ENCODE assay signal across 9 mouse cellular contexts in the genomic region with DNA sequence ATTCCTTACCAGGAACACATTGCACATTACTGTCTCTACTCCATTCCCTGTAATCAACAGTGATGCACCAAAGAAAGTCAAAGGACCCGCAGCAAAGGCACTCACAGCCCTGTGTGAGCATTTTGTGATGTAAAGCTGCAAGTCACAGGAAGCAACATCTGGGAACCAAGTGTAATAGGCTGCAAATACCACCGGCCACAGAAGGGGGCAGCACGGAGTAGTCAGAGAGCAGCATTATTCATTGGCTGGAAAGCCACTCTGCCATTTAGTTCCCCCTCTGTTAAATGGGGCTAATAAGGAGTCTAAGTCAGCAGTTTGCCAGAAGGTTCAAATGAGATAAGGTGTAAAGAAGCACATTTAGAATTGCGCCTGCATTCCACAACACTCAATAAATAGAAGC.
A peak's percentile ranks its signal among the peaks of the same experiment; 100 is the strongest.
DNase-seq lines count a peak whose midpoint lies in the region; ATAC-seq and TF ChIP-seq lines count a peak whose summit lies in the region.
"Had no signal": no experiment of that assay in that cellular context is flagged by ENCODE, and none has a peak within 500 bp of the region (broad histone marks: within the 10 kb centered on the region; RNA-seq: fewer than 3 reads in every experiment).

No protein-coding gene starts in this region.

- intact Hi-C loops in heart, postnatal 14 days (cut with DNase I), result no loop called here

- no peak for ATAC-seq in erythroid progenitor cell, adult 5-6 weeks (replicated peaks; ENCODE audit: low FRiP score, poor library complexity, severe bottlenecking)

- no peak overlapping the region for H3K27ac ChIP-seq in cortical plate, adult 2 months (ENCODE audit: insufficient read depth, low read length)
- H3K27ac ChIP-seq: limb, embryonic 15.5 days had no signal

- DNase-seq in heart, postnatal 14 days, result peak; percentile 14 to 21
- DNase-seq in heart, adult 11 months, result no peak
- peak; percentile 14 to 23 for DNase-seq in right cerebral cortex, adult 2 months (ENCODE audit: low spot score in 2 of 2)
- no peak for DNase-seq in right cerebral cortex, postnatal 25 days
- DNase-seq in retina, embryonic 14.5 days (ENCODE audit: low spot score), result peak; percentile 49
- no peak for DNase-seq in Muller cell, postnatal 12 days (ENCODE audit: inconsistent ontology term)

- H3K4me3 ChIP-seq in cortical plate, adult 2 months (ENCODE audit: insufficient read depth, low read length), result no peak overlapping the region
- H3K4me3 ChIP-seq: limb, embryonic 15.5 days had no signal

- no peaks in the 10 kb centered on the region for H3K4me1 ChIP-seq in cortical plate, adult 2 months (ENCODE audit: control insufficient read depth, insufficient read depth, low read length)
- H3K4me1 ChIP-seq: limb, embryonic 15.5 days had no signal

- no peak for TF ChIP-seq POLR2A in cortical plate, adult 2 months (IDR thresholded peaks at IDR 0.05; ENCODE audit: extremely low read depth, insufficient read depth, low read length)

- 0 out of 2 replicates have a peak, but pooled peaks have one; percentile 22 for TF ChIP-seq CTCF in cortical plate, adult 2 months (IDR thresholded peaks at IDR 0.05; ENCODE audit: extremely low read depth, insufficient read depth, low read length)

Comparison
In these comparisons a context has a peak if more than half of its experiments do, and no peak if none do; other contexts are left out.
1. DNase-seq: peak in heart, postnatal 14 days (2 of 2), right cerebral cortex, adult 2 months (2 of 2) and retina, embryonic 14.5 days (single experiment); none in heart, adult 11 months (single experiment), right cerebral cortex, postnatal 25 days (single experiment) and Muller cell, postnatal 12 days (single experiment).